Mouse (Mus musculus) G1E (cell line): ENCODE data around the gene Zfp106.

Experiments
- CTCF ChIP-seq: IDR thresholded peaks from 2 replicates; pipeline ENCODE4 v1.5.1; 2012; ENCODE audit warnings: low read depth, low read length, inconsistent platforms, mixed read lengths
- GATA1 ChIP-seq: IDR thresholded peaks from 2 replicates; pipeline ENCODE4 v1.6.1; 2012; ENCODE audit warnings: borderline replicate concordance, low read length, inconsistent platforms, mixed read lengths
- GATA2 ChIP-seq: IDR thresholded peaks from 2 replicates; pipeline ENCODE4 v1.6.1; 2012; ENCODE audit warnings: low read depth, low read length, inconsistent platforms, borderline replicate concordance
- TAL1 ChIP-seq: conservative IDR thresholded peaks from 2 replicates; pipeline ENCODE4 v1.6.1; 2012; ENCODE audit warnings: low read depth, low read length, inconsistent platforms, mixed read lengths

DNA sequence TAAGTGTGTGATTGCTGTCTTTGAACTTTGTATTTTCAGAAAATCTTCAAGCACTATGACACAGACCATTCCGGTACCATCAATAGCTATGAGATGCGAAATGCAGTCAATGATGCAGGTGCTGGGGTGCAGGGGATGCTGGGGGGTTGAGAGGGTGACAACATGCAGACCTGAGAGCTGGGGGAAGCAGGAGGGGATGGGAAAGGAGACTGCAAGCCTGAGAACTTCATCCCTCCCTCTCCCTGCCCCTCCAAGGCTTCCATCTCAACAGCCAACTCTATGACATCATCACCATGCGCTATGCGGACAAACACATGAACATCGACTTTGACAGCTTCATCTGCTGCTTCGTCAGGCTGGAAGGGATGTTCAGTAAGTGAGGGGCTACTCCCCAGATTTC, 60.5 kb downstream of the Zfp106 start:
- TF ChIP-seq CTCF (no peak), GATA1 (no peak), TAL1 (no peak), GATA2 (no peak)
